Mouse (Mus musculus) MEL (cell line): ENCODE results near the gene Phyh.

Experiments
- CTCF ChIP-seq, 3 experiments: IDR thresholded peaks in 2 of 3; conservative IDR thresholded peaks in 1 of 3; 2 replicates each; pipeline ENCODE4 v1.5.1; 2011 to 2012; ENCODE audit warnings: low read length in 3 of 3, low read depth in 2 of 3, mild to moderate bottlenecking in 2 of 3, improper control_type of control experiment in 1 of 3, inconsistent platforms in 1 of 3, mixed read lengths in 1 of 3, moderate library complexity in 1 of 3; ENCODE audit not compliant: control insufficient read depth in 1 of 3, insufficient read depth in 1 of 3, poor library complexity in 1 of 3, severe bottlenecking in 1 of 3
- EP300 ChIP-seq, 2 experiments: IDR thresholded peaks; 2 replicates each; pipeline ENCODE4 v1.6.1; 2011; ENCODE audit warnings: improper control_type of control experiment in 2 of 2, low read length in 2 of 2, low read depth in 1 of 2, mild to moderate bottlenecking in 1 of 2
- GATA1 ChIP-seq: IDR thresholded peaks from 2 replicates; pipeline ENCODE4 v1.6.1; 2011; ENCODE audit warnings: low read depth, low read length, improper control_type of control experiment
- MAX ChIP-seq: IDR thresholded peaks from 2 replicates; pipeline ENCODE4 v1.6.1; 2011; ENCODE audit warnings: low read length, improper control_type of control experiment
- MAZ ChIP-seq: IDR thresholded peaks from 2 replicates; pipeline ENCODE4 v1.6.1; 2012; ENCODE audit warnings: low read depth, mild to moderate bottlenecking, inconsistent platforms, low read length, improper control_type of control experiment
- MEF2A ChIP-seq: IDR thresholded peaks from 2 replicates; pipeline ENCODE4 v1.6.1; 2014; ENCODE audit warnings: low read depth, mild to moderate bottlenecking, inconsistent platforms, low read length, improper control_type of control experiment; ENCODE audit not compliant: poor library complexity, insufficient replicate concordance, severe bottlenecking; ENCODE audit errors: extremely low read depth
- MYC ChIP-seq: IDR thresholded peaks from 2 replicates; pipeline ENCODE4 v1.6.1; 2011; ENCODE audit warnings: low read depth, mild to moderate bottlenecking, low read length, improper control_type of control experiment, moderate library complexity
- NRF1 ChIP-seq: IDR thresholded peaks from 2 replicates; pipeline ENCODE4 v1.6.1; 2014; ENCODE audit warnings: low read depth, mild to moderate bottlenecking, inconsistent platforms, low read length, improper control_type of control experiment, moderate library complexity; ENCODE audit not compliant: poor library complexity, insufficient read depth, severe bottlenecking
- POLR2A ChIP-seq, 2 experiments: IDR thresholded peaks; 2 replicates each; pipeline ENCODE4 v1.6.1; 2011 to 2012; ENCODE audit warnings: low read length in 2 of 2, mild to moderate bottlenecking in 2 of 2, control low read depth in 1 of 2, improper control_type of control experiment in 1 of 2, low read depth in 1 of 2, moderate library complexity in 1 of 2; ENCODE audit not compliant: control insufficient read depth in 1 of 2, insufficient read depth in 1 of 2, poor library complexity in 1 of 2
- RCOR1 ChIP-seq: IDR thresholded peaks from 2 replicates; pipeline ENCODE4 v1.6.1; 2012; ENCODE audit warnings: low read depth, mild to moderate bottlenecking, inconsistent platforms, low read length, improper control_type of control experiment
- TBP ChIP-seq: IDR thresholded peaks from 2 replicates; pipeline ENCODE4 v1.8.0; 2011; ENCODE audit warnings: low read depth, low read length, improper control_type of control experiment
- ZNF384 ChIP-seq: IDR thresholded peaks from 2 replicates; pipeline ENCODE4 v1.6.1; 2012; ENCODE audit warnings: low read depth, mild to moderate bottlenecking, inconsistent platforms, low read length, improper control_type of control experiment

DNA sequence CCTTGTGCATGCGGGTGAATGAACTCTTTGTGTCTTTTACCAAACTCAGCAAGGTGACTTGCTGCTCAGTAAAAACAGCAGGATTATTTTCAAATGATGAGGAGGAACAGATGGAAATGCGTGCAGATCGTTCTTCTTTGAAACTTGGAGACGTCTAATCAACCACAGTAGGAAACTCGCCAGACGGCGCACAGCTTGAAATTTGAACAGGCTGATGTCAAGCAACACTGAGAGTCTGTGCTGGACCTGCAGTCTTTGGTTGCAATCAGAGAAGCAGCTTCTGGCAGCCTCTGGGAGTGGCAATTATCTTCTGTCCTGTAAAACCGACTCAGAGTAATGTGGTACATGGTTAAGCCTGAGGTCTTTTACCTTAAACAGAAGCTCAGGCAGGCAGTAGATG is 59.3 kb downstream of the Phyh start:
- no peak for TF ChIP-seq RCOR1
- no peak for TF ChIP-seq MEF2A
- TF ChIP-seq POLR2A (IDR thresholded peaks at IDR 0.05; ENCODE audit: control insufficient read depth in 1 of 2, insufficient read depth in 1 of 2, low read depth in 1 of 2, low read length in 2 of 2, poor library complexity in 1 of 2) = no peak
- TF ChIP-seq GATA1 = no peak
- TF ChIP-seq MYC = no peak
- no peak for TF ChIP-seq MAZ
- no peak for TF ChIP-seq EP300 (IDR thresholded peaks at IDR 0.05; ENCODE audit: low read depth in 1 of 2, low read length in 2 of 2)
- no peak for TF ChIP-seq ZNF384
- TF ChIP-seq CTCF (IDR thresholded peaks at IDR 0.05 in 2 of 3, conservative IDR thresholded peaks at IDR 0.05 in 1 of 3; ENCODE audit: control insufficient read depth in 1 of 3, insufficient read depth in 1 of 3, low read depth in 2 of 3, low read length in 3 of 3, poor library complexity in 1 of 3, severe bottlenecking in 1 of 3) = no peak
- TF ChIP-seq MAX = no peak
- no peak for TF ChIP-seq TBP
- TF ChIP-seq NRF1 = no peak
